Mouse (Mus musculus): ENCODE data around the gene Tmem178b. TPM values are rescaled to one million over a fixed set of nuclear protein-coding genes. Genes with fewer than 3 reads are reported as not detected.

The Tmem178b gene
- polyA plus RNA-seq, 1 experiment: 0.34 TPM

- Histone ChIP-seq H3K36me3 (ENCODE audit: control insufficient read depth, insufficient read depth, low read length, poor library complexity, severe bottlenecking) (no peaks in the 10 kb centered on the region), H3K4me3 (ENCODE audit: low read depth, low read length) (no peak overlapping the region), H3K27me3 (ENCODE audit: control insufficient read depth, insufficient read depth, low read length, poor library complexity, severe bottlenecking) (no peaks in the 10 kb centered on the region; the same call in 1 of the 2 replicates), H3K4me1 (ENCODE audit: control insufficient read depth, insufficient read depth, low read length) (no peaks in the 10 kb centered on the region), H3K9me3 (replicated peaks; ENCODE audit: control insufficient read depth, insufficient read depth, low read length, poor library complexity, severe bottlenecking) (no peaks in the 10 kb centered on the region), H3K9ac (ENCODE audit: low read depth, poor library complexity, severe bottlenecking) (no peak overlapping the region), H3K27ac (ENCODE audit: insufficient read depth, low read length) (no peak overlapping the region)
- TF ChIP-seq POLR2A (IDR thresholded peaks at IDR 0.05; ENCODE audit: insufficient read depth, low read length): no peak
- TF ChIP-seq CTCF (IDR thresholded peaks at IDR 0.05; ENCODE audit: low read depth, low read length): no peak
- TF ChIP-seq EP300 (IDR thresholded peaks at IDR 0.05; ENCODE audit: insufficient read depth, low read depth, low read length): no peak
These were observed 239.4 kb downstream of the Tmem178b start for GRCm38 (mm10) chr6:40112488-40112887.

- H3K27ac ChIP-seq (ENCODE audit: insufficient read depth, low read length): no peak overlapping the region
These were observed 243.2 kb downstream of the Tmem178b start for GRCm38 (mm10) chr6:40116225-40116624.

DNA sequence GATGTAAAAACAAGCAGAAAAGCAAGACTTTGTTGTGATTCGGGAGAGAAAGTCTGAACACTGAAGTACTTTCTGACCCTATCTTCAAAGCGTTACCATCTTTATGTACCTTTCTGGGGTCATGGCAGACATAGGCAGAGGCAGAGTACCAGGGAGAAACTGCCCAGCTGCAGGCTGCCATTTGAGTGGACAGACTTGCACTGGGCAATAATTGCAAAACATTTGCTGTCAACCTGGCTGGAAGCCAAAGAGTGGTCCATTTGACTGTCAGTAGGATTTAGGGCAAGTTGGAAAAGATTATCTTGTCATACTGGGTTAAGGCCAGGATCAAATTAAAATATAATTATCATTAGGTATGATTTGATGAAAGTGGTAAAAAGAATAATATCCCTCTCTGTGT is 247.1 kb downstream of the Tmem178b start:
- Histone ChIP-seq H3K4me1 (ENCODE audit: control insufficient read depth, insufficient read depth, low read length) (no peaks in the 10 kb centered on the region), H3K36me3 (ENCODE audit: control insufficient read depth, insufficient read depth, low read length, poor library complexity, severe bottlenecking) (no peaks in the 10 kb centered on the region), H3K9me3 (replicated peaks; ENCODE audit: control insufficient read depth, insufficient read depth, low read length, poor library complexity, severe bottlenecking) (no peaks in the 10 kb centered on the region), H3K27me3 (ENCODE audit: control insufficient read depth, insufficient read depth, low read length, poor library complexity, severe bottlenecking) (no peaks in the 10 kb centered on the region), H3K4me3 (ENCODE audit: low read depth, low read length) (no peak overlapping the region), H3K27ac (ENCODE audit: insufficient read depth, low read length) (no peak overlapping the region), H3K9ac (ENCODE audit: low read depth, poor library complexity, severe bottlenecking) (no peak overlapping the region)
- no peak for TF ChIP-seq EP300 (IDR thresholded peaks at IDR 0.05; ENCODE audit: insufficient read depth, low read depth, low read length)
- no peak for TF ChIP-seq POLR2A (IDR thresholded peaks at IDR 0.05; ENCODE audit: insufficient read depth, low read length)

More at GRCm38 (mm10) chr6:40116225-40116624, 243.2 kb downstream of the Tmem178b start:
- no peaks in the 10 kb centered on the region for H3K9me3 ChIP-seq (replicated peaks; ENCODE audit: control insufficient read depth, insufficient read depth, low read length, poor library complexity, severe bottlenecking)
- no peak overlapping the region for H3K9ac ChIP-seq (ENCODE audit: low read depth, poor library complexity, severe bottlenecking)
- no peaks in the 10 kb centered on the region for H3K27me3 ChIP-seq (ENCODE audit: control insufficient read depth, insufficient read depth, low read length, poor library complexity, severe bottlenecking)
- H3K4me1 ChIP-seq (ENCODE audit: control insufficient read depth, insufficient read depth, low read length): no peaks in the 10 kb centered on the region
- no peak for TF ChIP-seq CTCF (IDR thresholded peaks at IDR 0.05; ENCODE audit: low read depth, low read length)
- TF ChIP-seq POLR2A (IDR thresholded peaks at IDR 0.05; ENCODE audit: insufficient read depth, low read length): no peak
- TF ChIP-seq EP300 (IDR thresholded peaks at IDR 0.05; ENCODE audit: insufficient read depth, low read depth, low read length): no peak
- no peak overlapping the region for H3K4me3 ChIP-seq (ENCODE audit: low read depth, low read length)
- no peaks in the 10 kb centered on the region for H3K36me3 ChIP-seq (ENCODE audit: control insufficient read depth, insufficient read depth, low read length, poor library complexity, severe bottlenecking)

GRCm38 (mm10) chr6:40121494-40121893 is 248.4 kb downstream of the Tmem178b start:
- no peak overlapping the region for H3K9ac ChIP-seq (ENCODE audit: low read depth, poor library complexity, severe bottlenecking)
- no peak for TF ChIP-seq POLR2A (IDR thresholded peaks at IDR 0.05; ENCODE audit: insufficient read depth, low read length)
- TF ChIP-seq CTCF (IDR thresholded peaks at IDR 0.05; ENCODE audit: low read depth, low read length): no peak
- TF ChIP-seq EP300 (IDR thresholded peaks at IDR 0.05; ENCODE audit: insufficient read depth, low read depth, low read length): no peak
- H3K9me3 ChIP-seq (replicated peaks; ENCODE audit: control insufficient read depth, insufficient read depth, low read length, poor library complexity, severe bottlenecking): no peaks in the 10 kb centered on the region
- H3K27ac ChIP-seq (ENCODE audit: insufficient read depth, low read length): no peak overlapping the region
- no peaks in the 10 kb centered on the region for H3K36me3 ChIP-seq (ENCODE audit: control insufficient read depth, insufficient read depth, low read length, poor library complexity, severe bottlenecking)
- no peak overlapping the region for H3K4me3 ChIP-seq (ENCODE audit: low read depth, low read length)
- H3K4me1 ChIP-seq (ENCODE audit: control insufficient read depth, insufficient read depth, low read length): no peaks in the 10 kb centered on the region
- no peaks in the 10 kb centered on the region for H3K27me3 ChIP-seq (ENCODE audit: control insufficient read depth, insufficient read depth, low read length, poor library complexity, severe bottlenecking)

DNA sequence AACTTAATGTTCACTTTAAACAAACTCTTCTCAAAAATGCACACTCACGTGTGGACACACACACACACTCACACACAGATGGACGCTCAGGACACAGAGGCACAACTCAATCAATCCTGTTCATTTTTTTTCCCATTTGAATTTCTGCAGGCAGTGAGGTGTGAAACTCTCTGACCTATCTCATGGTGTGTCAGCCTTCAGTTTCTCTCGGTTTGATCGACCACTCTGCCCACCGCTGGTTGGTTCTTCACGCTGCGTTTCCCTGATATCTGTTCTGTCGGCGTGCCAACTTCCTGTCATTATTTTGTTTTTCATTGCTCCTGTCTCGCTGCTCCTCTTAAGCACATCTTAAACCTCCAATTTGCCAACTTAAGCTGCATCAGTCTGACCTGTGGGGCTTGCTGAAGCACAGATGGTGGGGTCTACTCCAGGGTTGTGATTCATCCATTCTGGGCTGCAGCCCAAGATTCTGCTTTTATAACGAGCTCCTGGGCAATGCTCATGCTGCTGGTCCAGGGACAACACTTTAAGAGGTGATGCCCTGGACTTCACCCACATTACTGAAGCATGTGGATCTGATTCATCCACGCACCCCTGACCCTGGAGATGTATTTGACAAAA is 250.1 kb downstream of the Tmem178b start:
- H3K9ac ChIP-seq (ENCODE audit: low read depth, poor library complexity, severe bottlenecking): no peak overlapping the region
- TF ChIP-seq CTCF (IDR thresholded peaks at IDR 0.05; ENCODE audit: low read depth, low read length) (no peak), POLR2A (IDR thresholded peaks at IDR 0.05; ENCODE audit: insufficient read depth, low read length) (no peak), EP300 (IDR thresholded peaks at IDR 0.05; ENCODE audit: insufficient read depth, low read depth, low read length) (no peak)
- H3K27me3 ChIP-seq (ENCODE audit: control insufficient read depth, insufficient read depth, low read length, poor library complexity, severe bottlenecking): no peaks in the 10 kb centered on the region
- no peaks in the 10 kb centered on the region for H3K9me3 ChIP-seq (replicated peaks; ENCODE audit: control insufficient read depth, insufficient read depth, low read length, poor library complexity, severe bottlenecking)
- no peaks in the 10 kb centered on the region for H3K4me1 ChIP-seq (ENCODE audit: control insufficient read depth, insufficient read depth, low read length)
- H3K27ac ChIP-seq (ENCODE audit: insufficient read depth, low read length): no peak overlapping the region
- H3K4me3 ChIP-seq (ENCODE audit: low read depth, low read length): no peak overlapping the region
- no peaks in the 10 kb centered on the region for H3K36me3 ChIP-seq (ENCODE audit: control insufficient read depth, insufficient read depth, low read length, poor library complexity, severe bottlenecking)

DNA sequence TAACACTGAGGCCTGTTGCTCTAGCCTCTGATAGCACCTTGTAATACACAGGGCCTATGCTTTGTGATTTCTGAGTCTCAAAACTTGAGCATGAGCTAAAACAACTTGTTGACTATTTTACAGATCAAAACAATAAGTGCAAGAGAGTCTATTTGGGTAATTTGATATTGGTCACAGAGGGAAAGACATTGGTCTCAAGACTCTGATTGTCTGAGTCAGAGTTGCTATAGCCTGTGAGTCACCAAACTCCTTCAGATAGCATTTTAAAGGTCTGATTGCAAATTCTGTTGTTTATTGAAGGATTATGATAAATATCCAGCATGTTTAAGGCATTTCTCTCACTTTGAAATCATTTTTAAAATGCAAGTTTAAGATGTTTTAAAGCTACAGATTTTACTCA is 250.9 kb downstream of the Tmem178b start:
- TF ChIP-seq EP300 (IDR thresholded peaks at IDR 0.05; ENCODE audit: insufficient read depth, low read depth, low read length) (no peak), POLR2A (IDR thresholded peaks at IDR 0.05; ENCODE audit: insufficient read depth, low read length) (no peak), CTCF (IDR thresholded peaks at IDR 0.05; ENCODE audit: low read depth, low read length) (no peak)
- H3K9me3 ChIP-seq (replicated peaks; ENCODE audit: control insufficient read depth, insufficient read depth, low read length, poor library complexity, severe bottlenecking): no peaks in the 10 kb centered on the region
- no peak overlapping the region for H3K4me3 ChIP-seq (ENCODE audit: low read depth, low read length)
- H3K4me1 ChIP-seq (ENCODE audit: control insufficient read depth, insufficient read depth, low read length): no peaks in the 10 kb centered on the region
- H3K27ac ChIP-seq (ENCODE audit: insufficient read depth, low read length): no peak overlapping the region
- no peaks in the 10 kb centered on the region for H3K27me3 ChIP-seq (ENCODE audit: control insufficient read depth, insufficient read depth, low read length, poor library complexity, severe bottlenecking)
- H3K9ac ChIP-seq (ENCODE audit: low read depth, poor library complexity, severe bottlenecking): no peak overlapping the region
- H3K36me3 ChIP-seq (ENCODE audit: control insufficient read depth, insufficient read depth, low read length, poor library complexity, severe bottlenecking): no peaks in the 10 kb centered on the region

All from ES-Bruce4 (cell line).